Mouse (Mus musculus): ENCODE results near the gene Txk.

GRCm38 (mm10) chr5:72646996-72647395, 105.6 kb downstream of the Txk start:
- TF ChIP-seq MAFK (IDR thresholded peaks at IDR 0.05; ENCODE audit: insufficient read depth, low read depth, low read length) (no peak), ZNF384 (IDR thresholded peaks at IDR 0.05; ENCODE audit: low read depth, low read length) (no peak)
